Mouse (Mus musculus) erythroblast, embryonic 14.5 days (primary cell): ENCODE measurements around the gene Dlg5.

Experiments used
- GATA1 ChIP-seq: IDR thresholded peaks from 2 replicates; pipeline ENCODE4 v1.6.1; 2012; ENCODE audit warnings: low read length, inconsistent platforms, mixed read lengths
- TAL1 ChIP-seq: IDR thresholded peaks from 3 replicates; pipeline ENCODE4 v1.6.1; 2012; ENCODE audit warnings: low read length, inconsistent platforms, mixed read lengths

- TF ChIP-seq GATA1 (no peak), TAL1 (no peak)
Measured at GRCm38 (mm10) chr14:24185514-24185913, 60.2 kb downstream of the Dlg5 start.
